Mouse (Mus musculus) bone marrow, adult 2 months (tissue): ENCODE results near the gene Nmb.

ENCODE experiments used
- CTCF ChIP-seq: fragments of 200-500 bp; IDR thresholded peaks from 2 replicates; pipeline ENCODE4 v1.5.1; 2011; ENCODE audit warnings: low read length, control low read depth; ENCODE audit not compliant: control insufficient read depth, insufficient read depth
- POLR2A ChIP-seq: fragments of 200-500 bp; IDR thresholded peaks from 2 replicates; pipeline ENCODE4 v1.6.1; 2011; ENCODE audit warnings: low read depth, mild to moderate bottlenecking, control low read depth, low read length, borderline replicate concordance; ENCODE audit not compliant: control insufficient read depth

DNA sequence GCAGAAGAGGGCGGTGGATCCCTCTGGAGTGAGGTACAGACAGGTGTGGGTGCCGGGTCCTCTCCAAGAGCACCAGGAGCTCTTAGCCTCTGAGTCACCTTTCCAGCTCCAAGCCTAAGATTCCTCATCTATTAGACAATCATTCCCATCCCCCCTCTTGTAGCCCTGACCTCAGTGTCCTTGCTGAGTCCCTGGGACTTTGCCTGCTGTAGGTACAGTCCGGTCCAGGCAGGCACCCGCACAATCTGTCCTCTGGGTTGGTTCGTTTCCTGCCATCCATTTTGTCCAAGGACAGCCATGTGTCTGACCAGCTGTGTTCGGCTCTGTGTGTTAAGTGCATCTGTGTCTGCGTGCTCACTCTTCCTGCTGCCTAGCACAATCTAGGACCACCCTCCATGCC, 16.3 kb downstream of the Nmb start:
- TF ChIP-seq CTCF (no peak), POLR2A (no peak)
